Mouse (Mus musculus) MEL-GATA-1-ER (cell line): Measurements from ENCODE around the gene Trim42.

Source experiments
- DNase-seq: peaks from one replicate; pipeline ENCODE4 v3.0.0-alpha.2; 2012; ENCODE audit warnings: low read depth; ENCODE audit errors: extremely low read depth

Trim42 gene

DNA sequence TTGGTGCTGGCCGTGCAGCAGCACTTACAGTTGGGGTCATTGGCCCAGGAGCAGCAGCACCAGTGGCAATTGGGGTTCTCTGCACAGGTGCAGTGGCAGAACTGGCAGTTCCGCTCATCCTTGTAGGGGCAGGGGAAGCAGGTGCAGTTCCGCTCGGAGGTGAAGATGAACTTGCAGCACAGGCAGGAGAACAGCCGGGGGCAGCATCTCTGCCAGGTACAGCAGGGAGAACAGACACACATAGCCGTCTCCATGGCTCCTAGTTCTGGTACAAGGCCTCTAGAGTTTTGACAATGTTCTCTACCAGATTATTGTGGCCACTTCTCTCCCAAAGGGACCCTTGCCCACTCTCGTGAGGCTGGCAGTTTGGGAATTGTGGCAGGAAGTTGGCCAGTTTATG lies at the start of gene Trim42:
TSS of gene Trim42 (minus strand) at position 368 of the 400 bp plus-strand sequence.
- DNase-seq = no peak

DNA sequence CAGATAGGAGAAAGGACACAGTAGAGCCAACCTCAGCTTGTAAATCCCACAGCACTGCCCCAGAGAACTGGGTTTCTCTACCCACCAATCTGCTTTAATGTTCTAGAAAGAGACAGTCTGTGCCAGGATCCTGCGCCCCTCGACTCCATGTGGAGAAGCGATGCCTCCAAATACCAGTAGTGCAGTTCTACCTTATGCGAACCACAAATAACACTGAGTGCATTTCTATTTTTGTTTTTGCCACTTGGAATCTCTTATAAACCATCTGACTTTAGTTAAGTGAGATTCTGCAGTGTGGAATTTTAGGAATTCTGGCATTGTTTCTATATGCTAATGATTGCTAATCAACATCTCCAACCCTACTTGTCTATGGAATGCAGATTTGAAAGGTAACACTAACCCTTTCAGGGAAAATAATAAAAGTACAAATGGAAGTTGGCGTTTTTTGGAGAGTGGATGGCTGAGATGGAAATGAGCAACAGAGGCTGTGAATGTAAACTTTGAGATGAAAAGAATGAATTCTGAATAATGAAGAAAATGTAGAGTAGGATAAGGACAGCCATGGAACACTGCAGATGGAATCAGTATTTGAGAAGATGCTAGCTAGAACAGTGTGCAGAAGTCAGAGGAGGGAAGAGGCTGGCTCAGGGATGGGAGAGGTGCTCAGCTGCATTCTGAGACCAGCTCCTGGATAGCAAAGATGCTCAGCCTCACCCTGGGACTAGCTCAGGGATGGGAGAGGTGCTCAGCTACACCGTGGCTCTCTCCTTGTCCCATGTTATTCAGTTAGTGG lies 45.3 kb upstream of the Trim42 start:
- no peak for DNase-seq

DNA sequence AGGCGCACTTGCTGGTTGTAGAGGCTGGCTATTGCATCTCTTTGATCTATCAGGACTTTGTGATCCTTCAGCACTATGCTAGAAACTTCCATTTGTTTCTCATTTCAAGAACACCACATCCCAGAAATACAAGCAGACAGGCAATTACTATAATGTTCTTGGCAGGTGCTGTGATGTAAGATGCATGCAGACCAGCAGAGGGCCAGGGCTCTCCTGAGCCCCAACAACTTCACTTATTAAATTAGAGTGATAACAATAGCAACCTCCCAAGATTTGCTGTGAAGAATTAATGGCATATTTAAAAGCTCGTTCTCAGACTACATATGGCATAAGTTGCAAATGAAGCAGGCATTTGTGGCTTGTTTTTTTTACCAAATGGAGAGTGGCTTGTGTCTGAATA lies 38.4 kb upstream of the Trim42 start:
- no peak for DNase-seq

DNA sequence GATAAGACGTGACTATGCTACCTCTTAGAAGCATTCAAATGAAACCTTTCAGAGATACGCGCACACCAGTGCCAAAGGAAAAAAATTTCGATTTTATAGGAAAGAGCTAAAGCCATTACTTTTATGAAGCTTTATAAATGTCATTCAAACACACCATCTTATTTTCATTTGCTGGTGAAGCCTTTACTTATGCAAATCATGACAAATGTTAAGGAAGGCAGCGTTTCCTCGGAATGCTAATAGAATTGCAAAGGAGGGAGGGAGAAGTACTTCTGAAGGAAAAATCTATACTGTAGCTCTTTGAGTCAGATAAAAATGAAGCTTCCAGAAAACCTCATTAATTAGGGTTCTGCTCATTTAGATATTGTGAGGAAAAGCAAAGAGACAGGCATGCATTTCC lies 13.3 kb downstream of the Trim42 start:
- DNase-seq = no peak

DNA sequence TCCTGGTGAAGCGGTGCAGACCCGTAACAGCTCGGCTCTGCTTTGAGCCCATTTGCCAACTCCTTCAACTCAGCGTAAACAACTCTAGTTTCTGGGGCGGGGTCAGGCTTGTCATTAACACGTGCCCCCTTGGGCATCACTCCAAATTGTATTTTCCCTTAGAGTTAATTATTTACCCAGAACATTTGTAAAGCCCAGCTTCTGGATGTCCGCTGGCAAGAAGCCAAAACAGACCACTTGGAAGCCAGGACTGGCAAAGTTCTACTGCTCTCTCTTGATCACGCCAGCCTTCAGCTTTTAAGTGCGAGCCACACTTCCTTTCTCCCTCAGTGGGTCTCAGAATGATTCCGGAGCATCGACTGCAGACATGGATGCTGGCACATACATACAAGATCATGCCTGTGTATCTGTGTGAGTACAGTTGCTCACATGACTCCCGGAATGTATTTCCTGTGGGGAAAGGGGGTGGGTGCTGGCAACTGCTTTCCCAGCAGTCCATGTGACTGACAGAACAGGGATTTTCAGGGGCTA lies 24.9 kb downstream of the Trim42 start:
- DNase-seq = no peak

DNA sequence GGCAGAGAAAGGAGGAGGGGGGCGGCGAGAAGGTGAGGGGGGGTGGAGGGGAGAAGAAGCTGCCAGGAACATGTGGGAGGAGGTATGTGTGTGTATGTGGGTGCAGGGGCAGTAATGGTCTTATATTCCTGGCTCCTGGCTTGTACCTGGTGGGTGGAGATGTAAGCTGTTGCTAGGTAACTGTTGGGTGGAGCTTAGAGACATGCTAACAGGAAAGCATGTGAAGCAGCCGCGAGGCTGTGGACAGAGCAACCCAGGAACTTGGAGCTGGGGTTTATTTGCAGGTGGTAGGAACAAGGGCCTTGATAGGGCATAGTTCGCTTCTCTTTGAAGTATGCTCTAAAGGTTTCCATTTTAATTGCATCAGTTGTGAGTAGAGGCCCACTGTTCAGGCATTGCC lies 28.0 kb downstream of the Trim42 start:
- DNase-seq = no peak

DNA sequence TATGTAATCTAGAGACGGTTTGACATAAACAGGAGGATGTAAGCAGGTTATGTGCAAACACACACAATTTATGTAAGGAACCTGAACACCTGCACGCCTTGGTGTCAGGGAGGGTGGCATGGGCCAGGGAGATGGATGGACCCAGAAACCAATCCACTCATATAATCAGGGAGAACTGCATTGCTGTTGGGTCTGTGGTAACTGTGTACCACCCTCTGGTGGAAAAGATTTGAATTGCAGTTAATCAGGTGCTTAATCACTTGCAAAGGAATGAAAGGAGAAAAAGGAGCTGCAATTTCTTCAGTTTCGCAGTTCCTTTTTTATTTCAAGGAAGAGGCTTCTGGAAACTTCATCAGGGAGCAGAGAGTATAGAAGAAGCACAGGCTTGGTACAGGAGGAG lies 46.9 kb downstream of the Trim42 start:
- DNase-seq = no peak

DNA sequence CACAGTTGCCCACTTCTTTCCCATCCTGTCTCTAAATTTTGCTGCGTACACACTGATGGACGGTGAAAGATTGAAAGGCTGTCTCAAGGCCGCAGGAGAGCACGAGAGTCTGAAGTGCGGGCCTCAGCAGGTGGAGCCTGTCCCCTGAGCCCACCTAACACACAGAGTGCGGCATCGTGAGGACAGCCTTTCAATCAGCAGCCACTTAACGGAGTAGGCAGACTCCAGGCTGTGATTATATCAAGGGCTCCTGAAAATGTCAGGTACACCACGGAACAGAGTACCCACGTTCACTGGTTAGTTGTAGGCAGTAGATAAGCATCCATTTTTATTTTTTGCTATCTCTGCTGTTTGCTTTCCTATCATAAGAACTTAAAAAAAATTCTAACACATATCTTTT lies 47.6 kb downstream of the Trim42 start:
- DNase-seq = no peak

DNA sequence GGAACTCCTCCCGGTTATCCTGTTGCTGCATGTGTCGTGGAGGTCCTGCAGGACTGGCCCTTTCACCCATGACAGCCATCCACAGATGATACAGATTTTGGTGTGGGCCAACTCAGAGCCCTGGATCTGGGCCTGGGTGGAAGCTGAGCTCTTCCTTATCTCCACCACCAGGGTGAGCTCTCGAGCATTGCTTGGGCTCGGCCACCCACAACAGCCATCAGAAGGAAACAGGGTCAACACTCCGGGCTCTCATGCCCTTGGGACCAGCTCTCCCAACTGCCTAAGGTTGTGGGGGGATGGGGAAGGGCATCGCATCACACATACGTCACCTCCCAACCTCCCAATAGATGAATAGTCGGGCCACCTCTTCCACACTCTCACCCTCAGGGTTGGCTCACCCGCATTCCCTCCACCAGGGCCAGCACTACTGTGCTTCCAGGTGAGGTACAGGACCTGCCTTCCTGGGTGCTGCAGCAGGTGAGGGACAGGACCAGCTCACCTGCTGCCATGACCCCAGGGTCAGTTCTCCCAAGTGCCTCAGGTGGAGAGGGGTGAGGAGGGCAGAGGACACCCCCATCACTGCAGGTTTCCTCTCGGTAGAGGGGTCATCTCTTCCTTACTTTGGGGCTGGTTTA lies 54.2 kb downstream of the Trim42 start:
- DNase-seq = no peak

DNA sequence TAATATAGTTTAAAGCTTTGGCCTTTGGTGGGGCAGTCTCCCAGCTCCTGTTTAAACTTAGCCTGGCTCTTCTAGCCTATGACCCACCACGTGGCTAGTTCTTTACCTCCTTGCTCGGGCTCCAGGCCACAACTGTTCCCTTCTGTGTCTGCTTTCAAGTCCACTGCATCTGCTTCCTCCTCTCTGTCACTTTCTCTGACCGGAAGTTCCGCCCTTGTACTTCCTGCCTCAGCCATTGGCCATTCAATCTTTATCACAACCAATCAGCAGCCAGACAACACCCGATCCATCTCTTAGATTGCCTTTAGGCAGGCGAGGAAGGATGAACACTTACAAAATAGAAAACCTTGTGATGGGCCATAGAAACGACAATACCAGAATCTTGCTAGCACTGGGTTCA lies 58.1 kb downstream of the Trim42 start:
- DNase-seq = no peak

DNA sequence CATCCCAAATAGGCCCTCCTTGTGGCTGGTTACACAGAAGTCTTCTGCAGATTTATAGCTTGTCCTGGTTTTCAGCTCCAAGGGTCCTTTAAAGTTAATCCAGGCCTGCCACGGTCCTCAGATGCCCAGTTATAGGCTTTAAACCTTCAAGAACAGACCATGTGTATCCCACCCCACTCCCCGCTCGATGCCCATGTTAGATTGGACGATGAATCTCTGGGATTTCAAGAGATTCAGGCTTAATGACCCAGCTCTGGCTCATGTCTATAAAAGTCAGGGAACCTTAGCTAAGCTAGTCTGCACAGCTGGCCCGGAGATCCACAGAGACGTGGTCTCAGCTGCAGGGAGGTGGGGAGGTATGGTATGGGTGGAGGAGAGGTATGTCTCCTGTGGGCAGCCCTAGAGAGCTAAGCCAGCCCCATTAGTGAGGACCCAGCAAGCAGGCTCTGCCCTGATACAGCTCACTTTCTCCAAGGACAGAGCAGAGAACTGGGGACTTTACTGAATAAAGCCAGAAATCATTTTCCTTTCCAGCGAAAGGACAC lies 60.2 kb downstream of the Trim42 start:
- DNase-seq = no peak

DNA sequence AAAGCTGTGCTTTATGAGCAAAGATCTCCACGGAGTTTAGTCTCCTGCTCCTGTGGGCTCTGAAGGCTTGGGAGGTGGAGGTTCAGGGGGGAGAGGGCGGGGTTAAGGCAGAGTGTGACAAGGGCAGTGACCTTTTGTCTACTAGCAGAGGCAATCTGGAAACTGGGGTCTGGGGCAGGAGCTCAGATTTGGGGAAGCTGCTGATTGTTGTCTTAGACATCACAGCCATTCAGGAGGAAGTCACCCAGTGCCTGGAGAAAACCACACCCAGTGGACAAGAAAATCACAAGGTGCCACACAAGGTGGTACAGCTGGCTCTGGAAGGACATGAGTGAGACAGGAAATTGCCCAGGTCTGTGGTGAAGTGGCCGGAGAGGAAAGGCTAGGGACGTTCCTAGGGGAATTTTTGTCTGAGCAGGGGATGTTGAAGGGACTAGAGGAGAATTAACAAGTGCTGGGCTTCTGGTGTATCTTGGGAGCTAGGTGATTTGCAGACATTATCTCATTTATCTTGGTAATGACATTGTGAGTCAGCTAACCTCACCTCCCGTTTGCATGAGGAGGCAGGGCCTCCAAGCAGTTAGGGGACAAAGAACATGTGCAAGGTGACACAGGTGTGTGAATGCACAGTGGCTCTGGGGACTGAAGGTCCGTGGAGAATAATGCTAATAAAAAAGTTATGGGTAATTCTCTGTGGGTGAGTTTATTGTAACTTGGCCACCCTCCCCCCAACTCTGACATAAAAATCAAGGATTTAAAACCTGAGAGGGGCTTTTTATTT lies 61.9 kb downstream of the Trim42 start:
- DNase-seq = no peak
